Mouse (Mus musculus): ENCODE results near the gene Cnnm1.

GRCm38 (mm10) chr19:43518261-43518660 is 78.0 kb downstream of the Cnnm1 start:
- TF ChIP-seq CTCF (conservative IDR thresholded peaks at IDR 0.05; ENCODE audit: insufficient read depth, insufficient read length, low read depth, low read length) (no peak), POLR2A (IDR thresholded peaks at IDR 0.05; ENCODE audit: low read depth, low read length) (no peak)

Measured in kidney, adult 2 months (tissue).